Comparison of ENCODE assay signal across 15 mouse cellular contexts in the genomic region with DNA sequence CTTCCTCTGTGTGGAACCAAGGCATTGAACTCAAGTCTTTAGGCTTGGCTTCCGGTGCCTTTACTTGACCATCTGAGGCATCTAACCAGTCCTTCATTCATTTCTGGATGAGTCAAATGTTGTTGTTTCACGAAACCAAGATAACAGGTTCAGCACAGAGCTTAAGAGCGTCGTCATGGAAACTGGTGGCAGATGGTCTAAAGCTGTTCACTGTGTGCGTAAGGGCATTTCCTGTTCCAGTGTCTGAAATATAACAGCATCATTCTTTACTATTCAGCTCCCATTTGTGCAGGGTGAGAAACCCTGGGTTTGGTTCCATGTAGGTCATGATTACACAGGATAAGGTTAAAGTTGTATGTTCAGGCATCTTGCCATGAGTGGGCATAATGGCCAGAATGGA.
DNase-seq lines count a peak whose midpoint lies in the region; ATAC-seq and TF ChIP-seq lines count a peak whose summit lies in the region.
"Had no signal": no experiment of that assay in that cellular context is flagged by ENCODE, and none has a peak within 500 bp of the region (broad histone marks: within the 10 kb centered on the region; RNA-seq: fewer than 3 reads in every experiment).

No protein-coding gene starts in this region.

- peak; percentile 83 for ATAC-seq in forebrain, embryonic 15.5 days (replicated peaks)
- no peak for ATAC-seq in forebrain, embryonic 12.5 days (ENCODE audit: low FRiP score)
- ATAC-seq in lung, embryonic 14.5 days (ENCODE audit: insufficient read depth), result no peak
- ATAC-seq in lung, postnatal 0 days, result no peak
- ATAC-seq in monocyte, adult 5-6 weeks (replicated peaks; ENCODE audit: insufficient number of reproducible peaks, low FRiP score, low TSS enrichment, poor library complexity, severe bottlenecking), result no peak
- ATAC-seq: liver, embryonic 12.5 days had no signal

- H3K27ac ChIP-seq in forebrain, embryonic 15.5 days (replicated peaks), result peak overlapping the region; percentile 46; the same call in 1 of the 2 replicates
- H3K27ac ChIP-seq in forebrain, embryonic 12.5 days, result no peak overlapping the region
- no peak overlapping the region for H3K27ac ChIP-seq in lung, embryonic 14.5 days (ENCODE audit: low read depth)
- no peak overlapping the region for H3K27ac ChIP-seq in lung, postnatal 0 days (ENCODE audit: low read length)
- H3K27ac ChIP-seq: embryonic facial prominence, embryonic 13.5 days; liver, embryonic 12.5 days had no signal

- no peaks in the 10 kb centered on the region for H3K9me3 ChIP-seq in forebrain, embryonic 15.5 days
- H3K9me3 ChIP-seq in forebrain, embryonic 12.5 days, result no peaks in the 10 kb centered on the region
- no peaks in the 10 kb centered on the region for H3K9me3 ChIP-seq in lung, embryonic 14.5 days (ENCODE audit: low read depth, low read length)
- no peaks in the 10 kb centered on the region for H3K9me3 ChIP-seq in lung, postnatal 0 days (ENCODE audit: low read length)
- H3K9me3 ChIP-seq: embryonic facial prominence, embryonic 13.5 days; liver, embryonic 12.5 days had no signal

- 50% methylated on average over 5 of the region's 5 CpGs for WGBS in forebrain, embryonic 15.5 days
- 77% methylated on average over 5 of the region's 5 CpGs for WGBS in forebrain, embryonic 12.5 days
- WGBS in lung, embryonic 14.5 days, result 41% methylated on average over 5 of the region's 5 CpGs
- WGBS in lung, postnatal 0 days, result 58% methylated on average over 5 of the region's 5 CpGs

- peaks cover 15% of the 10 kb centered on the region for H3K4me1 ChIP-seq in forebrain, embryonic 15.5 days
- peaks cover 8% of the 10 kb centered on the region for H3K4me1 ChIP-seq in forebrain, embryonic 12.5 days
- H3K4me1 ChIP-seq in lung, embryonic 14.5 days (ENCODE audit: insufficient read depth), result no peaks in the 10 kb centered on the region
- no peaks in the 10 kb centered on the region for H3K4me1 ChIP-seq in lung, postnatal 0 days (ENCODE audit: insufficient read depth, low read depth, low read length)
- H3K4me1 ChIP-seq: liver, embryonic 12.5 days had no signal

- H3K4me2 ChIP-seq in forebrain, embryonic 15.5 days (replicated peaks), result no peak overlapping the region
- H3K4me2 ChIP-seq in forebrain, embryonic 12.5 days, result no peak overlapping the region
- no peak overlapping the region for H3K4me2 ChIP-seq in lung, embryonic 14.5 days
- H3K4me2 ChIP-seq in lung, postnatal 0 days (replicated peaks; ENCODE audit: low read depth, low read length), result no peak overlapping the region
- H3K4me2 ChIP-seq: embryonic facial prominence, embryonic 13.5 days; liver, embryonic 12.5 days had no signal

- H3K27me3 ChIP-seq in forebrain, embryonic 15.5 days, result no peaks in the 10 kb centered on the region
- H3K27me3 ChIP-seq in forebrain, embryonic 12.5 days, result no peaks in the 10 kb centered on the region
- no peaks in the 10 kb centered on the region for H3K27me3 ChIP-seq in lung, embryonic 14.5 days (ENCODE audit: insufficient read depth, low read length)
- H3K27me3 ChIP-seq in lung, postnatal 0 days (replicated peaks; ENCODE audit: insufficient read depth, low read length), result no peaks in the 10 kb centered on the region
- H3K27me3 ChIP-seq: embryonic facial prominence, embryonic 13.5 days; liver, embryonic 12.5 days had no signal

- no peaks in the 10 kb centered on the region for H3K36me3 ChIP-seq in forebrain, embryonic 15.5 days
- H3K36me3 ChIP-seq in forebrain, embryonic 12.5 days (replicated peaks), result no peaks in the 10 kb centered on the region
- H3K36me3 ChIP-seq in lung, embryonic 14.5 days (ENCODE audit: insufficient read depth), result no peaks in the 10 kb centered on the region
- H3K36me3 ChIP-seq in lung, postnatal 0 days (ENCODE audit: insufficient read depth, low read length), result no peaks in the 10 kb centered on the region
- H3K36me3 ChIP-seq: embryonic facial prominence, embryonic 13.5 days; liver, embryonic 12.5 days had no signal

- peak; percentile 28 for DNase-seq in lung, embryonic 14.5 days
- no peak for DNase-seq in lung, postnatal 0 days (ENCODE audit: low spot score)
- DNase-seq in ES-CJ7 (ENCODE audit: low read depth, low spot score), result peak; percentile 6
- peak; percentile 51 to 63 for DNase-seq in layer of hippocampus, adult 8-10 months (ENCODE audit: low spot score in 2 of 2)
- DNase-seq in testis, postnatal 14 days (ENCODE audit: low spot score), result no peak
- DNase-seq: B cell, adult 2 months; cerebellum, adult 9-10 months; kidney, postnatal 10 days; lung, postnatal 36 days; thymus, adult 18-20 months had no signal

- no peak for TF ChIP-seq EP300 in lung, postnatal 0 days (IDR thresholded peaks at IDR 0.05)

- TF ChIP-seq CTCF in lung, embryonic 14.5 days (IDR thresholded peaks at IDR 0.05; ENCODE audit: low read depth), result no peak
- TF ChIP-seq CTCF in lung, postnatal 0 days (IDR thresholded peaks at IDR 0.05), result no peak

- no peak overlapping the region for H3K4me3 ChIP-seq in forebrain, embryonic 15.5 days
- H3K4me3 ChIP-seq in forebrain, embryonic 12.5 days (replicated peaks), result no peak overlapping the region
- no peak overlapping the region for H3K4me3 ChIP-seq in lung, embryonic 14.5 days (ENCODE audit: low read depth, low read length)
- no peak overlapping the region for H3K4me3 ChIP-seq in lung, postnatal 0 days (ENCODE audit: low read depth, low read length)
- H3K4me3 ChIP-seq: embryonic facial prominence, embryonic 13.5 days; liver, embryonic 12.5 days had no signal

- no peak overlapping the region for H3K9ac ChIP-seq in forebrain, embryonic 15.5 days (replicated peaks)
- no peak overlapping the region for H3K9ac ChIP-seq in forebrain, embryonic 12.5 days
- H3K9ac ChIP-seq in lung, embryonic 14.5 days, result no peak overlapping the region
- no peak overlapping the region for H3K9ac ChIP-seq in lung, postnatal 0 days (replicated peaks; ENCODE audit: low read depth)
- H3K9ac ChIP-seq: embryonic facial prominence, embryonic 13.5 days; liver, embryonic 12.5 days had no signal

Comparison
In these comparisons a context has a peak if more than half of its experiments do, and no peak if none do; other contexts are left out.
1. DNase-seq: peak in lung, embryonic 14.5 days (single experiment), ES-CJ7 (single experiment) and layer of hippocampus, adult 8-10 months (2 of 2); none in lung, postnatal 0 days (single experiment) and testis, postnatal 14 days (single experiment).